In the genomic region with DNA sequence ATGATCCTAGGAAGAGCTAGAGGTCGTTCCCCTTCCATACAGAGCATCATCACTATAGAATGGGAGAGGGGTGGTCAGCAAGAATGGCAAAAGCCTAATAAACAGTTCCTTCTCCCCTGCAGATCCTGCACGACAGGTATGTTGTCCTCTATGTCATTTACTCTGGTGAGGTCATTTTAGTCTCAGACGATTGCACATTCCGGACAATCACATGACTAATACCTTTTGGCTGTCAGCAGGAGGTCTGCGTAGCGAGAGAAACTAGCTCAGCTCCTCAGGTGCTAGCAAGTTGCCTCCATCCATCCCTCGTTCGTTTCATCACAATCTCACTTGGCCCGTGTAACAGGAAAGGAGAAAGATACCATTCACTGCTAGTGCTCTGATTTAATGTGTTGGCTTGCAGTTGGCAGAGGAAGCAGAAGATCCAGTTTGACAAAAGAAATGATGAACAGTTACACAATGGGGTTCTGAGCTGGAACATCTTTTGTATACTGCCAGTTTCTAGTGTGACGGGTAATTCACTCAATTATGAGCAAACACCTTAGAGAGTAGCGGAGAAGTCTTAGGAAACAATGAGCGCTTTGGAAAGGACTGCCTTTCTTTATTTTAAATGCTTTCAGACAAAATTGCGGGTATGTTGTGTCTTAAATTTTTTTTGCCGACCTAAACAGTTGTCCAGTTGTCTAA, we compare ENCODE assay signal across 30 mouse cellular contexts. TPM values are rescaled to one million over a fixed set of nuclear protein-coding genes. Genes with fewer than 3 reads are reported as not detected.
DNase-seq lines count a peak whose midpoint lies in the region; ATAC-seq and TF ChIP-seq lines count a peak whose summit lies in the region.
"Had no signal": no experiment of that assay in that cellular context is flagged by ENCODE, and none has a peak within 500 bp of the region (broad histone marks: within the 10 kb centered on the region; RNA-seq: fewer than 3 reads in every experiment).

No protein-coding gene starts in this region.

- no peak overlapping the region for H3K4me2 ChIP-seq in forebrain, embryonic 14.5 days (ENCODE audit: low read length)
- no peak overlapping the region for H3K4me2 ChIP-seq in limb, embryonic 14.5 days (replicated peaks; ENCODE audit: low read depth, low read length, severe bottlenecking)
- no peak overlapping the region for H3K4me2 ChIP-seq in liver, embryonic 11.5 days
- H3K4me2 ChIP-seq: embryonic facial prominence, embryonic 12.5 days; hindbrain, embryonic 15.5 days; limb, embryonic 13.5 days; midbrain, embryonic 13.5 days had no signal

- H3K27me3 ChIP-seq in forebrain, embryonic 14.5 days (replicated peaks; ENCODE audit: control insufficient read depth, insufficient read depth, low read length): no peaks in the 10 kb centered on the region
- H3K27me3 ChIP-seq in forebrain, embryonic 10.5 days (ENCODE audit: poor library complexity, severe bottlenecking): no peaks in the 10 kb centered on the region
- H3K27me3 ChIP-seq in limb, embryonic 14.5 days (ENCODE audit: control insufficient read depth, insufficient read depth, low read length): no peaks in the 10 kb centered on the region
- no peaks in the 10 kb centered on the region for H3K27me3 ChIP-seq in limb, embryonic 10.5 days (ENCODE audit: low read depth, poor library complexity, severe bottlenecking)
- H3K27me3 ChIP-seq in liver, embryonic 11.5 days (replicated peaks; ENCODE audit: control insufficient read depth, insufficient read depth, low read length): no peaks in the 10 kb centered on the region
- H3K27me3 ChIP-seq: embryonic facial prominence, embryonic 12.5 days; hindbrain, embryonic 15.5 days; limb, embryonic 13.5 days had no signal

- no peak overlapping the region for H3K9ac ChIP-seq in forebrain, embryonic 14.5 days (ENCODE audit: low read length)
- H3K9ac ChIP-seq in limb, embryonic 14.5 days (ENCODE audit: low read depth, low read length, severe bottlenecking): no peak overlapping the region
- H3K9ac ChIP-seq in liver, embryonic 11.5 days (ENCODE audit: low read depth, low read length): no peak overlapping the region
- H3K9ac ChIP-seq: embryonic facial prominence, embryonic 12.5 days; hindbrain, embryonic 15.5 days; limb, embryonic 13.5 days; liver, embryonic 14.5 days; midbrain, embryonic 13.5 days had no signal

- no peaks in the 10 kb centered on the region for H3K4me1 ChIP-seq in forebrain, embryonic 14.5 days (ENCODE audit: control insufficient read depth, insufficient read depth, low read length)
- H3K4me1 ChIP-seq in forebrain, embryonic 10.5 days: peaks cover 34% of the 10 kb centered on the region
- 0 out of 2 replicates have a peak, but pooled peaks cover 2% of the 10 kb centered on the region for H3K4me1 ChIP-seq in limb, embryonic 14.5 days (ENCODE audit: control insufficient read depth, insufficient read depth, low read length)
- peaks cover 16% of the 10 kb centered on the region for H3K4me1 ChIP-seq in limb, embryonic 10.5 days
- no peaks in the 10 kb centered on the region for H3K4me1 ChIP-seq in liver, embryonic 11.5 days (replicated peaks; ENCODE audit: control insufficient read depth, insufficient read depth, low read length)

- no peak for ATAC-seq in forebrain, embryonic 14.5 days
- ATAC-seq in limb, embryonic 14.5 days (ENCODE audit: low FRiP score, low read depth): no peak
- no peak for ATAC-seq in cerebellum, adult (ENCODE audit: insufficient number of reproducible peaks, low FRiP score, low TSS enrichment)
- no peak for ATAC-seq in liver, embryonic 11.5 days (replicated peaks; ENCODE audit: low FRiP score)
- ATAC-seq: forebrain, embryonic 16.5 days; inflammation-experienced regulatory T-cells, adult 6 months; midbrain, embryonic 13.5 days had no signal

- H3K36me3 ChIP-seq in forebrain, embryonic 14.5 days (ENCODE audit: control insufficient read depth, insufficient read depth, low read length): no peaks in the 10 kb centered on the region
- H3K36me3 ChIP-seq in forebrain, embryonic 10.5 days (replicated peaks): no peaks in the 10 kb centered on the region
- H3K36me3 ChIP-seq in limb, embryonic 14.5 days (ENCODE audit: control insufficient read depth, insufficient read depth, low read length): no peaks in the 10 kb centered on the region
- no peaks in the 10 kb centered on the region for H3K36me3 ChIP-seq in limb, embryonic 10.5 days
- H3K36me3 ChIP-seq in liver, embryonic 11.5 days (ENCODE audit: control insufficient read depth, insufficient read depth, low read length): no peaks in the 10 kb centered on the region
- H3K36me3 ChIP-seq: embryonic facial prominence, embryonic 12.5 days; G1E; hindbrain, embryonic 10.5 days; hindbrain, embryonic 15.5 days; limb, embryonic 13.5 days; midbrain, embryonic 13.5 days had no signal

- H3K27ac ChIP-seq in forebrain, embryonic 14.5 days (ENCODE audit: low read depth, low read length): no peak overlapping the region
- no peak overlapping the region for H3K27ac ChIP-seq in forebrain, embryonic 10.5 days
- H3K27ac ChIP-seq in limb, embryonic 14.5 days (replicated peaks; ENCODE audit: low read depth, low read length): no peak overlapping the region
- H3K27ac ChIP-seq in limb, embryonic 10.5 days: no peak overlapping the region
- H3K27ac ChIP-seq in liver, embryonic 11.5 days (ENCODE audit: low read depth, low read length): no peak overlapping the region
- H3K27ac ChIP-seq: embryonic facial prominence, embryonic 12.5 days; hindbrain, embryonic 10.5 days; hindbrain, embryonic 15.5 days; kidney, postnatal 0 days; limb, embryonic 13.5 days; liver, embryonic 14.5 days; macrophage; midbrain, embryonic 13.5 days had no signal

- TF ChIP-seq POLR2A in limb, embryonic 14.5 days (IDR thresholded peaks at IDR 0.05; ENCODE audit: borderline replicate concordance, extremely low read depth, insufficient read depth, insufficient read length): no peak

- H3K4me3 ChIP-seq in forebrain, embryonic 14.5 days (ENCODE audit: low read depth, low read length): no peak overlapping the region
- no peak overlapping the region for H3K4me3 ChIP-seq in forebrain, embryonic 10.5 days
- no peak overlapping the region for H3K4me3 ChIP-seq in limb, embryonic 14.5 days (replicated peaks; ENCODE audit: low read length)
- H3K4me3 ChIP-seq in limb, embryonic 10.5 days: no peak overlapping the region
- no peak overlapping the region for H3K4me3 ChIP-seq in liver, embryonic 11.5 days (ENCODE audit: low read depth, low read length)
- H3K4me3 ChIP-seq: embryonic facial prominence, embryonic 12.5 days; hindbrain, embryonic 10.5 days; hindbrain, embryonic 15.5 days; limb, embryonic 13.5 days; midbrain, embryonic 13.5 days had no signal

- WGBS in forebrain, embryonic 14.5 days: 63% methylated on average over 14 of the region's 14 CpGs
- 85% methylated on average over 14 of the region's 14 CpGs for WGBS in forebrain, embryonic 10.5 days
- 69% methylated on average over 14 of the region's 14 CpGs for WGBS in limb, embryonic 14.5 days
- WGBS in limb, embryonic 10.5 days: 85% methylated on average over 14 of the region's 14 CpGs
- 78% methylated on average over 14 of the region's 14 CpGs for WGBS in liver, embryonic 11.5 days

- peak; percentile 8 for DNase-seq in forebrain, embryonic 14.5 days (ENCODE audit: low spot score)
- DNase-seq in forebrain, embryonic 10.5 days (ENCODE audit: extremely low spot score, low spot score): no peak
- peak; percentile 5 for DNase-seq in limb, embryonic 14.5 days (ENCODE audit: low spot score)
- DNase-seq in limb, embryonic 10.5 days (ENCODE audit: low spot score): no peak
- DNase-seq in fat pad, adult 2 months (ENCODE audit: extremely low read depth, low read depth, low spot score): peak; percentile 94
- no peak for DNase-seq in liver, embryonic 11.5 days (ENCODE audit: low spot score)
- DNase-seq: adrenal gland, postnatal 25 days; cerebellum, adult 8-10 months; cerebellum, postnatal 36 days; gastrocnemius, postnatal 10 days; heart, postnatal 14 days; kidney, adult 18-20 months; lung, adult 2 months; lung, postnatal 10 days; retina, postnatal 1 day; right cerebral cortex, postnatal 14 days; thymus, adult 18-20 months; thymus, postnatal 25 days had no signal

- H3K9me3 ChIP-seq in forebrain, embryonic 14.5 days (replicated peaks; ENCODE audit: control insufficient read depth, low read length): no peaks in the 10 kb centered on the region
- H3K9me3 ChIP-seq in forebrain, embryonic 10.5 days: no peaks in the 10 kb centered on the region
- no peaks in the 10 kb centered on the region for H3K9me3 ChIP-seq in limb, embryonic 14.5 days (ENCODE audit: control insufficient read depth, low read length)
- no peaks in the 10 kb centered on the region for H3K9me3 ChIP-seq in limb, embryonic 10.5 days (replicated peaks)
- no peaks in the 10 kb centered on the region for H3K9me3 ChIP-seq in liver, embryonic 11.5 days (ENCODE audit: control insufficient read depth, low read length)
- H3K9me3 ChIP-seq: embryonic facial prominence, embryonic 12.5 days; G1E; hindbrain, embryonic 10.5 days; hindbrain, embryonic 15.5 days; limb, embryonic 13.5 days; midbrain, embryonic 13.5 days had no signal

RNA-seq across cellular contexts. Expression of gene Ppp1cb, which starts 33.0 kb away (rescaled TPM):
- 259 and 279 TPM in 2 replicates for polyA plus RNA-seq in forebrain, embryonic 14.5 days (2014; fragmentation: Nextera tagmentation; extraction: Ambion mirVana)
- polyA plus RNA-seq in forebrain, embryonic 10.5 days (2016; fragmentation: Nextera tagmentation; extraction: Ambion mirVana): 214 and 230 TPM in 2 replicates
- 126 and 156 TPM in 2 replicates for polyA plus RNA-seq in limb, embryonic 14.5 days (2012; rRNA removed)
- polyA plus RNA-seq in limb, embryonic 14.5 days (2014; fragmentation: Nextera tagmentation; extraction: Ambion mirVana): 201 and 208 TPM in 2 replicates
- polyA plus RNA-seq in limb, embryonic 10.5 days (2016; fragmentation: Nextera tagmentation; extraction: Ambion mirVana): 206 and 237 TPM in 2 replicates
- 143 and 161 TPM in 2 replicates for polyA plus RNA-seq in liver, embryonic 11.5 days (2014; fragmentation: Nextera tagmentation; extraction: Ambion mirVana)

Comparison
In these comparisons a context has a peak if more than half of its experiments do, and no peak if none do; other contexts are left out.
1. DNase-seq: peak in forebrain, embryonic 14.5 days (single experiment), limb, embryonic 14.5 days (single experiment) and fat pad, adult 2 months (single experiment); none in forebrain, embryonic 10.5 days (single experiment), limb, embryonic 10.5 days (single experiment) and liver, embryonic 11.5 days (single experiment).